Mouse (Mus musculus) heart, embryonic 10.5 days (tissue): ENCODE measurements at regions not wholly inside any gene's neighbourhood (a gene's known extent, or its start where the extent isn't known, plus 50 kb on each side); places are given as distances from the start of the nearest gene placed in this dataset.

Experiments
- DNase-seq: peaks from one replicate; pipeline ENCODE4 v3.0.0-alpha.2; 2017; ENCODE audit warnings: low spot score
- H3K27ac ChIP-seq: fragments of 300-500 bp; sonication (generic); 2 replicates; pipeline ENCODE4 v1.5.1; 2016; ENCODE audit warnings: mild to moderate bottlenecking
- H3K27me3 ChIP-seq: fragments of 300-500 bp; sonication (generic); 2 replicates; pipeline ENCODE4 v1.6.1; 2016; ENCODE audit warnings: mild to moderate bottlenecking; ENCODE audit not compliant: poor library complexity, insufficient read depth, severe bottlenecking
- H3K36me3 ChIP-seq: fragments of 300-500 bp; sonication (generic); 2 replicates; pipeline ENCODE4 v1.6.1; 2016; ENCODE audit warnings: mild to moderate bottlenecking, moderate library complexity
- H3K4me1 ChIP-seq: fragments of 300-500 bp; sonication (generic); 2 replicates; pipeline ENCODE4 v1.6.1; 2016; ENCODE audit warnings: mild to moderate bottlenecking
- H3K4me3 ChIP-seq: fragments of 300-500 bp; sonication (generic); 2 replicates; pipeline ENCODE4 v1.5.1; 2016; ENCODE audit warnings: mild to moderate bottlenecking, moderate library complexity
- H3K9me3 ChIP-seq: fragments of 300-500 bp; sonication (generic); 2 replicates; pipeline ENCODE4 v1.6.1; 2016; ENCODE audit warnings: mild to moderate bottlenecking, moderate library complexity
- WGBS: fragments of 180-500 bp; shearing (Covaris S2); methylation state at CpG from one replicate; pipeline ENCODE4 v1.1.7; 2016; 5-methylcytosine and 5-hydroxymethylcytosine counted together

- no peak overlapping the region for H3K4me3 ChIP-seq
- no peaks in the 10 kb centered on the region for H3K27me3 ChIP-seq
- H3K4me1 ChIP-seq = no peaks in the 10 kb centered on the region
- H3K9me3 ChIP-seq = no peaks in the 10 kb centered on the region
- H3K36me3 ChIP-seq = no peaks in the 10 kb centered on the region
- DNase-seq = no peak
- H3K27ac ChIP-seq = no peak overlapping the region
These were observed 497.2 kb downstream of the Pla2g4a start for GRCm38 (mm10) chr1:149463930-149464329.

GRCm38 (mm10) chr1:149449801-149450493 is 511.1 kb downstream of the Pla2g4a start:
- Histone ChIP-seq H3K4me1 (no peaks in the 10 kb centered on the region), H3K27ac (no peak overlapping the region), H3K27me3 (no peaks in the 10 kb centered on the region), H3K36me3 (no peaks in the 10 kb centered on the region), H3K4me3 (no peak overlapping the region), H3K9me3 (no peaks in the 10 kb centered on the region)
- 88% methylated on average over 2 of the region's 2 CpGs for WGBS
- DNase-seq = no peak

GRCm38 (mm10) chr1:149448516-149448915 is 512.6 kb downstream of the Pla2g4a start:
- 78% methylated on average over 5 of the region's 5 CpGs for WGBS
- no peak for DNase-seq
- H3K27ac ChIP-seq = no peak overlapping the region
- H3K27me3 ChIP-seq = no peaks in the 10 kb centered on the region
- no peaks in the 10 kb centered on the region for H3K4me1 ChIP-seq
- H3K36me3 ChIP-seq = no peaks in the 10 kb centered on the region
- H3K4me3 ChIP-seq = no peak overlapping the region
- H3K9me3 ChIP-seq = no peaks in the 10 kb centered on the region

- WGBS = 17% methylated on average over 1 of the region's 1 CpGs
- no peak for DNase-seq
- H3K4me1 ChIP-seq = no peaks in the 10 kb centered on the region
- H3K27ac ChIP-seq = peak overlapping the region; percentile 62
- H3K4me3 ChIP-seq = no peak overlapping the region
- no peaks in the 10 kb centered on the region for H3K36me3 ChIP-seq
- H3K27me3 ChIP-seq = no peaks in the 10 kb centered on the region
- no peaks in the 10 kb centered on the region for H3K9me3 ChIP-seq
These were observed 550.1 kb downstream of the Pla2g4a start for GRCm38 (mm10) chr1:149411009-149411408.

GRCm38 (mm10) chr1:149405367-149405766 is 555.7 kb downstream of the Pla2g4a start:
- Histone ChIP-seq H3K27me3 (no peaks in the 10 kb centered on the region), H3K9me3 (no peaks in the 10 kb centered on the region), H3K4me3 (no peak overlapping the region), H3K27ac (no peak overlapping the region), H3K4me1 (no peaks in the 10 kb centered on the region), H3K36me3 (no peaks in the 10 kb centered on the region)
- 63% methylated on average over 1 of the region's 1 CpGs for WGBS
- no peak for DNase-seq

- Histone ChIP-seq H3K27ac (no peak overlapping the region), H3K4me1 (no peaks in the 10 kb centered on the region), H3K9me3 (no peaks in the 10 kb centered on the region), H3K36me3 (no peaks in the 10 kb centered on the region), H3K4me3 (no peak overlapping the region), H3K27me3 (no peaks in the 10 kb centered on the region)
- DNase-seq = no peak
- 69% methylated on average over 3 of the region's 3 CpGs for WGBS
These were observed 572.4 kb downstream of the Pla2g4a start for GRCm38 (mm10) chr1:149388706-149389105.

- no peak for DNase-seq
- no peaks in the 10 kb centered on the region for H3K27me3 ChIP-seq
- H3K4me3 ChIP-seq = no peak overlapping the region
- H3K4me1 ChIP-seq = no peaks in the 10 kb centered on the region
- no peaks in the 10 kb centered on the region for H3K9me3 ChIP-seq
- no peaks in the 10 kb centered on the region for H3K36me3 ChIP-seq
- no peak overlapping the region for H3K27ac ChIP-seq
These were observed 609.7 kb downstream of the Pla2g4a start for GRCm38 (mm10) chr1:149351338-149351907.

- H3K4me3 ChIP-seq = no peak overlapping the region
- DNase-seq = no peak
- no peaks in the 10 kb centered on the region for H3K27me3 ChIP-seq
- no peaks in the 10 kb centered on the region for H3K36me3 ChIP-seq
- WGBS = 87% methylated on average over 1 of the region's 1 CpGs
- no peaks in the 10 kb centered on the region for H3K9me3 ChIP-seq
- no peaks in the 10 kb centered on the region for H3K4me1 ChIP-seq
- no peak overlapping the region for H3K27ac ChIP-seq
These were observed 613.7 kb downstream of the Pla2g4a start for GRCm38 (mm10) chr1:149347359-149347758.

- Histone ChIP-seq H3K36me3 (no peaks in the 10 kb centered on the region), H3K4me1 (no peaks in the 10 kb centered on the region), H3K27me3 (no peaks in the 10 kb centered on the region), H3K4me3 (no peak overlapping the region), H3K9me3 (no peaks in the 10 kb centered on the region), H3K27ac (no peak overlapping the region)
- 87% methylated on average over 5 of the region's 5 CpGs for WGBS
- DNase-seq = no peak
These were observed 622.9 kb downstream of the Pla2g4a start for GRCm38 (mm10) chr1:149338158-149338557.

- H3K4me3 ChIP-seq = no peak overlapping the region
- H3K9me3 ChIP-seq = no peaks in the 10 kb centered on the region
- WGBS = 50% methylated on average over 3 of the region's 3 CpGs
- H3K27me3 ChIP-seq = no peaks in the 10 kb centered on the region
- H3K27ac ChIP-seq = no peak overlapping the region
- H3K4me1 ChIP-seq = no peaks in the 10 kb centered on the region
- DNase-seq = no peak
- H3K36me3 ChIP-seq = no peaks in the 10 kb centered on the region
These were observed 628.9 kb downstream of the Pla2g4a start for GRCm38 (mm10) chr1:149332239-149332638.

GRCm38 (mm10) chr1:149327171-149327570 is 633.9 kb downstream of the Pla2g4a start:
- Histone ChIP-seq H3K4me3 (no peak overlapping the region), H3K9me3 (no peaks in the 10 kb centered on the region), H3K27me3 (no peaks in the 10 kb centered on the region), H3K4me1 (no peaks in the 10 kb centered on the region), H3K27ac (no peak overlapping the region), H3K36me3 (no peaks in the 10 kb centered on the region)
- no peak for DNase-seq
- 69% methylated on average over 3 of the region's 3 CpGs for WGBS

- WGBS = 51% methylated on average over 1 of the region's 1 CpGs
- H3K9me3 ChIP-seq = no peaks in the 10 kb centered on the region
These were observed 638.0 kb downstream of the Pla2g4a start for GRCm38 (mm10) chr1:149323095-149323494.

GRCm38 (mm10) chr1:149289725-149290124 is 671.4 kb downstream of the Pla2g4a start:
- 95% methylated on average over 1 of the region's 1 CpGs for WGBS

More at GRCm38 (mm10) chr1:149323095-149323494, 638.0 kb downstream of the Pla2g4a start:
- DNase-seq = no peak
- Histone ChIP-seq H3K4me3 (no peak overlapping the region), H3K27ac (no peak overlapping the region), H3K4me1 (no peaks in the 10 kb centered on the region), H3K27me3 (no peaks in the 10 kb centered on the region), H3K36me3 (no peaks in the 10 kb centered on the region)

GRCm38 (mm10) chr1:149274932-149275331 is 686.2 kb downstream of the Pla2g4a start:
- H3K4me1 ChIP-seq = no peaks in the 10 kb centered on the region
- no peaks in the 10 kb centered on the region for H3K36me3 ChIP-seq
- H3K4me3 ChIP-seq = no peak overlapping the region
- no peak for DNase-seq
- 79% methylated on average over 1 of the region's 1 CpGs for WGBS
- no peaks in the 10 kb centered on the region for H3K9me3 ChIP-seq
- H3K27ac ChIP-seq = no peak overlapping the region
- H3K27me3 ChIP-seq = no peaks in the 10 kb centered on the region

More at GRCm38 (mm10) chr1:149289725-149290124, 671.4 kb downstream of the Pla2g4a start:
- no peaks in the 10 kb centered on the region for H3K9me3 ChIP-seq
- H3K27ac ChIP-seq = no peak overlapping the region
- H3K36me3 ChIP-seq = no peaks in the 10 kb centered on the region
- H3K4me3 ChIP-seq = no peak overlapping the region
- no peak for DNase-seq
- no peaks in the 10 kb centered on the region for H3K4me1 ChIP-seq
- no peaks in the 10 kb centered on the region for H3K27me3 ChIP-seq
